Mouse (Mus musculus) bone marrow, adult 2 months (tissue): Measurements from ENCODE around the gene Maz. TPM values are rescaled to one million over a fixed set of nuclear protein-coding genes. Genes with fewer than 3 reads are reported as not detected.

ENCODE experiments used
- H3K27ac ChIP-seq: fragments of 200-500 bp; 2 replicates; pipeline ENCODE4 v1.5.1; 2012; ENCODE audit warnings: low read depth, mild to moderate bottlenecking, control low read depth, inconsistent platforms, low read length; ENCODE audit not compliant: control insufficient read depth, poor library complexity, insufficient read depth
- H3K4me1 ChIP-seq: fragments of 200-500 bp; 2 replicates; pipeline ENCODE4 v1.6.1; 2011; ENCODE audit warnings: low read length; ENCODE audit not compliant: control insufficient read depth, insufficient read depth
- H3K4me3 ChIP-seq: fragments of 200-500 bp; replicated peaks from 2 replicates; pipeline ENCODE3; 2011; ENCODE audit warnings: mild to moderate bottlenecking, low read depth, low read length, control low read depth; ENCODE audit not compliant: control insufficient read depth
- CTCF ChIP-seq: fragments of 200-500 bp; IDR thresholded peaks from 2 replicates; pipeline ENCODE4 v1.5.1; 2011; ENCODE audit warnings: low read length, control low read depth; ENCODE audit not compliant: control insufficient read depth, insufficient read depth
- POLR2A ChIP-seq: fragments of 200-500 bp; IDR thresholded peaks from 2 replicates; pipeline ENCODE4 v1.6.1; 2011; ENCODE audit warnings: low read depth, mild to moderate bottlenecking, control low read depth, low read length, borderline replicate concordance; ENCODE audit not compliant: control insufficient read depth
- WGBS: fragments of 180-500 bp; shearing (Covaris S2); methylation state at CpG from one replicate; pipeline ENCODE4 v1.1.7; 2018; 5-methylcytosine and 5-hydroxymethylcytosine counted together
- polyA plus RNA-seq: library from polyadenylated mRNA; stranded (reverse); fragments of >200 nt; gene quantifications from 2 replicates; pipeline ENCODE4 v1.2.4, GENCODE M21; 2011; ENCODE audit warnings: low replicate concordance; ENCODE audit not compliant: missing spikeins, insufficient read depth, insufficient read length

Gene Maz
- polyA plus RNA-seq, 1 experiment = 314 TPM

- peak overlapping the region; percentile 96 for H3K27ac ChIP-seq
- TF ChIP-seq POLR2A (no peak), CTCF (no peak)
- H3K4me3 ChIP-seq = peak overlapping the region; percentile 87
- peaks cover 5% of the 10 kb centered on the region; the same call in 1 of the 2 replicates for H3K4me1 ChIP-seq
- WGBS = 5% methylated on average over 10 of the region's 10 CpGs
These were observed 10.8 kb downstream of the Maz start for GRCm38 (mm10) chr7:127016081-127016480.

DNA sequence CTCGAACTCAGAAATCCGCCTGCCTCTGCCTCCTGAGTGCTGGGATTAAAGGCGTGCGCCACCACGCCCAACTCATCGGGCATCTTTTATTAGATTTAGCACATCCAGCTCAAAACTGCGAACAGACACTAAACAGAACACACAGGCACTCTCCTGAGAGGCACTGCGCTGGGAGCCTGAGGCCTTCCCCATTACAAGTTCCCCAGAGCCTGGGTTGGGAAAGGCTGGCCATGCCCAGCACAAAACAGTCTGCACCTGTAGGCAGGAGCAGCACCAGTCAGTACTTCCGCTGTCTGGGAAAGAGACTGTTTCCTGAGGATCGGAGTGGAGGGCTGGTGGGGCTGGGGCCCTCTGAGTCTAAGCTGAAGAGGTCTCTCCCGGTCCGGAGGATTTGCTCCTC lies 11.8 kb downstream of the Maz start:
- peaks cover 3% of the 10 kb centered on the region; the same call in 1 of the 2 replicates for H3K4me1 ChIP-seq
- H3K4me3 ChIP-seq = no peak overlapping the region
- 93% methylated on average over 12 of the region's 12 CpGs for WGBS
- TF ChIP-seq CTCF (no peak), POLR2A (no peak)
- H3K27ac ChIP-seq = no peak overlapping the region

- under 1% methylated on average over 11 of the region's 11 CpGs for WGBS
- peaks cover 3% of the 10 kb centered on the region; the same call in 1 of the 2 replicates for H3K4me1 ChIP-seq
- TF ChIP-seq POLR2A (no peak), CTCF (no peak)
- peak within 1 kb of the TSS; percentile 70 for H3K4me3 ChIP-seq
- peak within 1 kb of the TSS; percentile 84 for H3K27ac ChIP-seq
These were observed 12.5 kb downstream of the Maz start, which contains the start of gene Mvp for GRCm38 (mm10) chr7:127014320-127014719. TSS of gene Mvp (minus strand) at chr7:127014621.

- 82% methylated on average over 6 of the region's 6 CpGs for WGBS
- Histone ChIP-seq H3K27ac (no peak overlapping the region), H3K4me1 (peaks cover 6% of the 10 kb centered on the region), H3K4me3 (no peak overlapping the region)
- TF ChIP-seq CTCF (no peak), POLR2A (no peak)
These were observed 13.5 kb downstream of the Maz start for GRCm38 (mm10) chr7:127013385-127013784.

DNA sequence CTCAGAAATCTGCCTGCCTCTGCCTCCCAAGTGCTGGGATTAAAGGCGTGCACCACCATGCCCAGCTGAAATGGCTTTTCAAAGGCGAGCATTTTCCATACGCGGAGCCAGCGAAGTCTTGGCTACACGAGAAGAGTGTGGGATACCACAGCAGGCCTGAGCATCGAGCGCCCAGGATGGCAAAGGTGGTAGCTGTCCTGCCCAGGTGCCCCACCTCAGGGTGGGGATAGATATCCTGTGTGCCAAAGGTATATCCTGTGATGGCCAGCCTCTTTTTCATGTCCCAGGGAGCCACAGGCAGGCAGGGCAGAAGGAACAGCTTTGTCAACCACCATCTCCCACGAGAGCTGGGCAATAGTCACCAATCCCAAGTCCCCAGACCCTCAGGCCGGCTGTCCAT lies 14.0 kb downstream of the Maz start:
- H3K27ac ChIP-seq = no peak overlapping the region
- WGBS = 89% methylated on average over 10 of the region's 10 CpGs
- peaks cover 10% of the 10 kb centered on the region for H3K4me1 ChIP-seq
- no peak overlapping the region for H3K4me3 ChIP-seq
- no peak for TF ChIP-seq CTCF

DNA sequence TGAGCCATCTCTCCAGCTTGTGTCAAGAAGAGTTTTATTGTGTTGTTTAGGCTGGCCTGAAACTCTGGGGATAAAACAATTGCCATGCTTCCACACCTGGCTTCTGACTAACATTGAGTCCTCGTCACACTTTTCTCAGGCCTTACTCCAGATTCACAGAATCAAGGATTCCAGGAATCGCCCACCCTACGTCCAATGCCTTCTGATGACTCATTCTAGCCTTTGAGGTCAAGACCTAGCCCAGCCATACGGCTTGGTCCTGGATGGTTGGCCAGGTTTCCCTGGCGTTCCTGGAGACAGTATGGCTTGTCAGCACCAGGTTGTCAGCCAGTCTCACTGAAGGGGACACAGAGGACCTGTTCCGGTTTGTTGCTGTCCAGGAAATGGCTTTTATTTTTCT lies 14.5 kb downstream of the Maz start:
- H3K27ac ChIP-seq = no peak overlapping the region
- peaks cover 10% of the 10 kb centered on the region for H3K4me1 ChIP-seq
- TF ChIP-seq CTCF (no peak), POLR2A (no peak)
- WGBS = 84% methylated on average over 6 of the region's 6 CpGs
- no peak overlapping the region for H3K4me3 ChIP-seq

DNA sequence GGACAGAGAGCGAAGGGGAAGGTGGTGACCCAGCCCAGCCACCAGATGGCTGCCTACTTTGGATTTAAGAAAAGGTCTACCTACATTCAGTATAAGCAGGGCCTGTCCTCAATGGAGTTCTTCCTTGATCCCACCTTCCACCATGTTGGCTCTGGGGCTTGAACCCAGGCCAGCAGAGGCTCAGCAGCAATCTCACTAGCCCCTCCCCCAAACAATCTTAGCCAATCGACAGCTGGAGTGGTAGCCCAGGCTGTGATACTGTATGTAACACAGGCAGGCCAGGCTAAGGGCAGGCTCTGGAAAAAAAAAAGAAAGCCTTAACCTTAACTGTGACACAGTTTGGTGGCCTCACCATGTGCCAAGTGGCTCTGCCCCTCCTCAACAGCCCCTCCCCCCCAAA lies 15.1 kb downstream of the Maz start:
- no peak overlapping the region for H3K4me3 ChIP-seq
- H3K4me1 ChIP-seq = peaks cover 10% of the 10 kb centered on the region
- 83% methylated on average over 2 of the region's 2 CpGs for WGBS
- no peak overlapping the region for H3K27ac ChIP-seq
- no peak for TF ChIP-seq CTCF
- TF ChIP-seq POLR2A = no peak

- 72% methylated on average over 2 of the region's 2 CpGs for WGBS
- TF ChIP-seq POLR2A (no peak), CTCF (no peak)
- peaks cover 10% of the 10 kb centered on the region for H3K4me1 ChIP-seq
- H3K4me3 ChIP-seq = no peak overlapping the region
- H3K27ac ChIP-seq = no peak overlapping the region; the same call in 1 of the 2 replicates
These were observed 15.8 kb downstream of the Maz start for GRCm38 (mm10) chr7:127011051-127011450.
